Mouse (Mus musculus) forebrain, embryonic 13.5 days (tissue): ENCODE data around the gene Neu2. TPM values are rescaled to one million over a fixed set of nuclear protein-coding genes. Genes with fewer than 3 reads are reported as not detected.
A peak's percentile ranks its signal among the peaks of the same experiment; 100 is the strongest.

Experiments used
- ATAC-seq: fragments of 200-750 bp; cut with Nextera tagmentation; 2 replicates; pipeline ENCODE4 v1.8.0; 2017
- H3K27ac ChIP-seq: fragments of 300-500 bp; sonication (generic); 2 replicates; pipeline ENCODE4 v1.5.1; 2015; ENCODE audit warnings: inconsistent platforms, mild to moderate bottlenecking, moderate library complexity
- H3K27me3 ChIP-seq: fragments of 300-500 bp; sonication (generic); 2 replicates; pipeline ENCODE4 v1.6.1; 2015; ENCODE audit warnings: mild to moderate bottlenecking, inconsistent platforms
- H3K36me3 ChIP-seq: fragments of 300-500 bp; sonication (generic); 2 replicates; pipeline ENCODE4 v1.6.1; 2015; ENCODE audit warnings: mild to moderate bottlenecking, inconsistent platforms; ENCODE audit not compliant: poor library complexity, severe bottlenecking
- H3K4me1 ChIP-seq: fragments of 300-500 bp; sonication (generic); 2 replicates; pipeline ENCODE4 v1.6.1; 2015; ENCODE audit warnings: inconsistent platforms
- H3K4me2 ChIP-seq: fragments of 300-500 bp; sonication (generic); 2 replicates; pipeline ENCODE4 v1.6.1; 2015; ENCODE audit warnings: inconsistent platforms, mild to moderate bottlenecking, moderate library complexity
- H3K4me3 ChIP-seq: fragments of 300-500 bp; sonication (generic); 2 replicates; pipeline ENCODE4 v1.5.1; 2015; ENCODE audit warnings: mild to moderate bottlenecking, inconsistent platforms
- H3K9ac ChIP-seq: fragments of 300-500 bp; sonication (generic); 2 replicates; pipeline ENCODE4 v1.6.1; 2015; ENCODE audit warnings: mild to moderate bottlenecking, inconsistent platforms
- H3K9me3 ChIP-seq: fragments of 300-500 bp; sonication (generic); replicated peaks from 2 replicates; pipeline ENCODE4 v1.6.1; 2016; ENCODE audit warnings: inconsistent platforms
- WGBS: fragments of 180-500 bp; shearing (Covaris S2); methylation state at CpG from one replicate; pipeline ENCODE4 v1.1.7; 2015; 5-methylcytosine and 5-hydroxymethylcytosine counted together
- polyA plus RNA-seq: library from polyadenylated mRNA; unstranded; fragments of >200 nt; fragmentation: Nextera tagmentation; extraction: Ambion mirVana; gene quantifications from 2 replicates; pipeline ENCODE4 v1.2.1, GENCODE M21; 2015

Neu2 gene
- polyA plus RNA-seq, 1 experiment from 2014 or later = not detected

- H3K27ac ChIP-seq = no peak overlapping the region
- H3K4me2 ChIP-seq = no peak overlapping the region
- 94% methylated on average over 3 of the region's 3 CpGs for WGBS
- H3K36me3 ChIP-seq = no peaks in the 10 kb centered on the region
- no peaks in the 10 kb centered on the region for H3K4me1 ChIP-seq
- H3K4me3 ChIP-seq = no peak overlapping the region
- no peaks in the 10 kb centered on the region for H3K9me3 ChIP-seq
- H3K27me3 ChIP-seq = no peaks in the 10 kb centered on the region
- H3K9ac ChIP-seq = no peak overlapping the region
- ATAC-seq = no peak
These were observed 41.3 kb downstream of the Neu2 start for GRCm38 (mm10) chr1:87551008-87551407.

DNA sequence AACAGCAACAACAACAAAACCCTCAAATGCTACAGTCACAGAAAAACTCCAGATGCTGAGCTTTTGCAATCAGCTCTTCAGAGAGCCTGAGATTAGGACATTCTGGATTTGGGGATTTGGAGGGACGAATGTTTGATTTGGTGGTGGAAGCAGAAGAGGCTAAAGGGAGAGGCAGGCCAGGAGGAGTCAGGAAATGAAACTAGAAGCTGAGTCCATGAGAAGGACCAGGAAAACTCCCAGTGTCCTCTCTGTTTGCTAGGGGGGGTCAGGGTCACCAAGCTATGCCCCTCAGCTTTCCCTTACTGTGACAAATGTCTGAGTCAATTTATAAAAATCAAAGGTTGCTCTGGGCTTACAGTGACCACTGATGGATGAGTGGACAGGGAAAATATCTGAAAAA, 43.9 kb downstream of the Neu2 start:
- H3K27me3 ChIP-seq = no peaks in the 10 kb centered on the region
- no peak overlapping the region for H3K4me3 ChIP-seq
- no peaks in the 10 kb centered on the region for H3K4me1 ChIP-seq
- no peak overlapping the region for H3K9ac ChIP-seq
- no peak overlapping the region for H3K4me2 ChIP-seq
- ATAC-seq = no peak
- H3K9me3 ChIP-seq = no peaks in the 10 kb centered on the region
- H3K27ac ChIP-seq = no peak overlapping the region
- 56% methylated on average over 1 of the region's 1 CpGs for WGBS
- H3K36me3 ChIP-seq = no peaks in the 10 kb centered on the region

GRCm38 (mm10) chr1:87562967-87563366, 53.3 kb downstream of the Neu2 start:
- H3K36me3 ChIP-seq = no peaks in the 10 kb centered on the region
- no peaks in the 10 kb centered on the region for H3K9me3 ChIP-seq
- H3K27ac ChIP-seq = no peak overlapping the region
- 60% methylated on average over 3 of the region's 3 CpGs for WGBS
- no peak overlapping the region for H3K9ac ChIP-seq
- ATAC-seq = no peak
- H3K27me3 ChIP-seq = no peaks in the 10 kb centered on the region
- H3K4me3 ChIP-seq = no peak overlapping the region
- H3K4me1 ChIP-seq = no peaks in the 10 kb centered on the region
- H3K4me2 ChIP-seq = no peak overlapping the region

DNA sequence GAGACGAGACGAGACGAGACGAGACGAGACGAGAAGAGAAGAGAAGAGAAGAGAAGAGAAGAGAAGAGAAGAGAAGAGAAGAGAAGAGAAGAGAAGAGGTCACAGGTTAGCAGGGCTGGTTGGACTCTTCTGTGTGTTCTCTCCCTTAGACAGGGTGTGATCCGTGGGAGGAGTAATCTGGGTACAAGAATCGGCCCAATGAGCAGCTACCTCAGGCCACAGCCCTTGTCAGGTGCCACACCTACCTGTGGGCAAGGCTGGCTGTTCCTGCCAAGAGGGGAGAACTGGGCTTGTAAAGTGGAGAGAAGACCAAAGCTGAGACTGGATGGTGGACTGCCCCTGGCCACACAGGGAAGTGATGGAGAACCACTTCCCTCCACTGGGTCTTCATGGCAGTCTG, 56.1 kb downstream of the Neu2 start:
- ATAC-seq = no peak
- H3K9ac ChIP-seq = no peak overlapping the region
- H3K9me3 ChIP-seq = no peaks in the 10 kb centered on the region; the same call in 1 of the 2 replicates
- no peak overlapping the region for H3K4me2 ChIP-seq
- WGBS = 86% methylated on average over 8 of the region's 8 CpGs
- no peaks in the 10 kb centered on the region for H3K27me3 ChIP-seq
- no peak overlapping the region for H3K27ac ChIP-seq
- no peaks in the 10 kb centered on the region for H3K36me3 ChIP-seq
- no peaks in the 10 kb centered on the region for H3K4me1 ChIP-seq
- no peak overlapping the region for H3K4me3 ChIP-seq

- no peaks in the 10 kb centered on the region for H3K4me1 ChIP-seq
- H3K9me3 ChIP-seq = no peaks in the 10 kb centered on the region; the same call in 1 of the 2 replicates
- no peaks in the 10 kb centered on the region for H3K27me3 ChIP-seq
- no peak overlapping the region for H3K4me3 ChIP-seq
- H3K27ac ChIP-seq = no peak overlapping the region
- H3K4me2 ChIP-seq = no peak overlapping the region
- no peak overlapping the region for H3K9ac ChIP-seq
- H3K36me3 ChIP-seq = no peaks in the 10 kb centered on the region
- 43% methylated on average over 6 of the region's 6 CpGs for WGBS
- ATAC-seq = no peak
These were observed 58.7 kb downstream of the Neu2 start for GRCm38 (mm10) chr1:87568398-87568797.

DNA sequence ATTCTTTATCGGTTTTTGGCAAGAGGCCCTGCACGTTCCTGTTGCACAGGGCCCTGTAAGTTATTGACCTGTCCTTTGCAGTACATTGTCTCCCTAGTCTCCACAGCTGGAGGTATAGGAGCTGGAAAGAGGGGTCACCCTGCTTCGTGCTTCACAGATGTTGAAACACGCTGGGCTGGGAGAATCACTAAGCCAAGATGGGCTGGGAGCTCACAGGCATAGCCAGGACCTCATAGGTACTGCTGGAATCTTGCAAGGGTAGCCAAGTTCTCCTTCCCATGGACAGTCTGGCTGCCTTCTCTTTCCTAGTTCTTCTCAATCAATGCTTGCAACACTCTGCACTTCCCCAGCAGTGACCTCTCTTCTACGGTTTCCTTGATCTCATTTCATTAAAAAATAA, 63.6 kb downstream of the Neu2 start:
- no peak overlapping the region for H3K27ac ChIP-seq
- H3K4me3 ChIP-seq = no peak overlapping the region
- no peaks in the 10 kb centered on the region for H3K36me3 ChIP-seq
- H3K9me3 ChIP-seq = no peaks in the 10 kb centered on the region; the same call in 1 of the 2 replicates
- no peak overlapping the region for H3K9ac ChIP-seq
- WGBS = 86% methylated on average over 5 of the region's 5 CpGs
- peaks cover 18% of the 10 kb centered on the region for H3K4me1 ChIP-seq
- ATAC-seq = no peak
- H3K4me2 ChIP-seq = no peak overlapping the region
- H3K27me3 ChIP-seq = no peaks in the 10 kb centered on the region

- peak; percentile 59 for ATAC-seq
- WGBS = 83% methylated on average over 6 of the region's 6 CpGs
- no peaks in the 10 kb centered on the region; the same call in 1 of the 2 replicates for H3K9me3 ChIP-seq
These were observed 64.1 kb downstream of the Neu2 start, which contains the start of gene Ngef for GRCm38 (mm10) chr1:87573800-87574215. Gene Ngef, minus strand, starts transcription at chr1:87573870.

DNA sequence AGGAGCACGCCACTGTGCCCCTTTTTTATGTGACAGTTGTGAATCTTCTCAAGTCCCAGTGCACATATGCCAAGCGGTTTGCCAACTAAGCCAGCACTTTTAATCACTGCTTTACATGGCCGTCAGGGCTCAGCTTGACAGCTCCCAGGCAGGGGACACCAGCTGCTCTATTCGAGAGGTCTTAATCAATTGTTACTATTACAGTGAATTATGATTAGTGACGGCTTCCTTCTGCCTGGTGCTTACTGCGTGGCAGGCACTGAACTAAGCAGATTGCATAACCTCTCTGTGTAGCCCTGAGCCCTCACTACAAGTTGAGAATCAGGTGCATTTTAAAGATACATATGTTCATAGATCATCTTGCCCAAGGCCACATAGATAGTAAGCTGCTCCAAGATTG, 64.7 kb downstream of the Neu2 start:
- ATAC-seq = peak; percentile 92
- H3K4me1 ChIP-seq = peaks cover 18% of the 10 kb centered on the region
- H3K9ac ChIP-seq = no peak overlapping the region
- 27% methylated on average over 6 of the region's 6 CpGs for WGBS
- no peak overlapping the region for H3K4me3 ChIP-seq
- no peaks in the 10 kb centered on the region for H3K9me3 ChIP-seq
- peak overlapping the region; percentile 46; the same call in 1 of the 2 replicates for H3K27ac ChIP-seq
- no peaks in the 10 kb centered on the region for H3K36me3 ChIP-seq
- H3K27me3 ChIP-seq = no peaks in the 10 kb centered on the region
- no peak overlapping the region for H3K4me2 ChIP-seq

More at GRCm38 (mm10) chr1:87573800-87574215, 64.1 kb downstream of the Neu2 start, which contains the start of gene Ngef:
- Histone ChIP-seq H3K9ac (no peak within 1 kb of the TSS), H3K4me1 (peaks cover 18% of the 10 kb centered on the region), H3K27ac (peak within 1 kb of the TSS; percentile 46; the same call in 1 of the 2 replicates), H3K4me3 (no peak within 1 kb of the TSS), H3K36me3 (no peaks in the 10 kb centered on the region), H3K4me2 (no peak within 1 kb of the TSS), H3K27me3 (no peaks in the 10 kb centered on the region)

- Histone ChIP-seq H3K4me2 (no peak overlapping the region), H3K9me3 (no peaks in the 10 kb centered on the region), H3K36me3 (no peaks in the 10 kb centered on the region), H3K4me3 (no peak overlapping the region), H3K27me3 (no peaks in the 10 kb centered on the region), H3K27ac (peak overlapping the region; percentile 46; the same call in 1 of the 2 replicates), H3K4me1 (peaks cover 18% of the 10 kb centered on the region), H3K9ac (no peak overlapping the region)
- peak; percentile 87 for ATAC-seq
- WGBS = 57% methylated on average over 7 of the region's 7 CpGs
These were observed 65.1 kb downstream of the Neu2 start for GRCm38 (mm10) chr1:87574785-87575184.

- H3K9me3 ChIP-seq = no peaks in the 10 kb centered on the region
- H3K9ac ChIP-seq = no peak overlapping the region
- H3K4me2 ChIP-seq = no peak overlapping the region
- H3K36me3 ChIP-seq = no peaks in the 10 kb centered on the region
- no peak overlapping the region for H3K4me3 ChIP-seq
- no peaks in the 10 kb centered on the region for H3K27me3 ChIP-seq
- no peak overlapping the region for H3K27ac ChIP-seq
- ATAC-seq = no peak
- WGBS = 84% methylated on average over 6 of the region's 6 CpGs
- H3K4me1 ChIP-seq = peaks cover 15% of the 10 kb centered on the region
These were observed 69.3 kb downstream of the Neu2 start for GRCm38 (mm10) chr1:87578965-87579364.

GRCm38 (mm10) chr1:87580824-87581223, 71.1 kb downstream of the Neu2 start:
- Histone ChIP-seq H3K4me1 (no peaks in the 10 kb centered on the region), H3K9ac (no peak overlapping the region), H3K27ac (no peak overlapping the region), H3K27me3 (no peaks in the 10 kb centered on the region), H3K9me3 (no peaks in the 10 kb centered on the region), H3K4me3 (no peak overlapping the region), H3K36me3 (no peaks in the 10 kb centered on the region), H3K4me2 (no peak overlapping the region)
- 3% methylated on average over 3 of the region's 3 CpGs for WGBS
- peak; percentile 33; the same call in 1 of the 2 replicates for ATAC-seq

GRCm38 (mm10) chr1:87589162-87589561, 79.5 kb downstream of the Neu2 start:
- H3K27me3 ChIP-seq = no peaks in the 10 kb centered on the region
- no peak overlapping the region for H3K4me2 ChIP-seq
- 91% methylated on average over 7 of the region's 7 CpGs for WGBS
- ATAC-seq = no peak
- no peak overlapping the region for H3K9ac ChIP-seq
- no peak overlapping the region for H3K4me3 ChIP-seq
- no peaks in the 10 kb centered on the region for H3K9me3 ChIP-seq
- H3K27ac ChIP-seq = no peak overlapping the region
- H3K4me1 ChIP-seq = no peaks in the 10 kb centered on the region
- no peaks in the 10 kb centered on the region for H3K36me3 ChIP-seq

DNA sequence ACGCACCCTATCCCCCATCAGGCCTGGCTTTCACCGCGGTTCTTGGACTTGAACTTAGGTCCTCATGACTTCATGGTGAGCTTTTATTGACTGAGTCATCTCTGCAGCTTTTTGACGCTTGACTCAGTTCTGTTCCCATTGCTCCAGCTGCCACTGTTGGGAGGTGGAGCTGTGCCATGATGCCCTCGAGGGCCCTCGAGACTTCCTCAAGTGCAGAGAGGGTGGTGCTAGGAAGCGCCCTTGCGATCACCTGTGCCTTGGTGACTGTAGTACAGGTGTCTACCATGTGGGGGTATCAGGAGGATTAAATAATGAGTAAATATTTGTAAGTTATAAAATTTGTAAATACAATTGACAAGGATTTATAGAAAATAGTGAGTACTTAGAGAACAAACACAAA, 80.3 kb downstream of the Neu2 start:
- H3K4me3 ChIP-seq = no peak overlapping the region

More for the DNA sequence above, 80.3 kb downstream of the Neu2 start:
- WGBS = 90% methylated on average over 8 of the region's 8 CpGs
- H3K27me3 ChIP-seq = no peaks in the 10 kb centered on the region
- H3K4me1 ChIP-seq = no peaks in the 10 kb centered on the region
- no peak overlapping the region for H3K9ac ChIP-seq
- H3K4me2 ChIP-seq = no peak overlapping the region
- H3K36me3 ChIP-seq = no peaks in the 10 kb centered on the region
- H3K27ac ChIP-seq = no peak overlapping the region
- H3K9me3 ChIP-seq = no peaks in the 10 kb centered on the region
- no peak for ATAC-seq
